Mouse (Mus musculus): ENCODE data around the gene Reps2. TPM values are rescaled to one million over a fixed set of nuclear protein-coding genes. Genes with fewer than 3 reads are reported as not detected.

Gene Reps2
- polyA plus RNA-seq (2014; fragmentation: Illumina TruSeq; extraction: RNeasy Lipid Tissue Mini Kit (QIAGEN cat#74804)): 30.0 TPM

GRCm38 (mm10) chrX:162643091-162643788 is at the start of gene Reps2:
TSS of gene Reps2 (minus strand) at chrX:162643649.

Other genes with a start within 250 kb of the Reps2 start
- 1,179 TPM for gene Rbbp7, start 116.8 kb upstream of the Reps2 start, polyA plus RNA-seq (2014; fragmentation: Illumina TruSeq; extraction: RNeasy Lipid Tissue Mini Kit (QIAGEN cat#74804))
- gene Txlng, start 185.8 kb upstream of the Reps2 start, polyA plus RNA-seq (2014; fragmentation: Illumina TruSeq; extraction: RNeasy Lipid Tissue Mini Kit (QIAGEN cat#74804)): 52.7 TPM
- gene Syap1, start 244.8 kb upstream of the Reps2 start, polyA plus RNA-seq (2014; fragmentation: Illumina TruSeq; extraction: RNeasy Lipid Tissue Mini Kit (QIAGEN cat#74804)): 309 TPM